Mouse (Mus musculus): ENCODE data around the gene Alg11. TPM values are rescaled to one million over a fixed set of nuclear protein-coding genes. Genes with fewer than 3 reads are reported as not detected.

Alg11 gene
- polyA plus RNA-seq, 1 experiment from 2014 or later: 13.7 TPM

GRCm38 (mm10) chr8:22061126-22061525 lies 605 bp downstream of the Alg11 start:
- ATAC-seq (no peak), DNase-seq (ENCODE audit: low read depth, low spot score) (no peak)
- H3K27me3 ChIP-seq: peaks cover 33% of the 10 kb centered on the region
- CTCF ChIA-PET: interaction anchor here (1.4 to 1.6 kb wide), 2 partner anchors 11 to 105 kb away, joined by 3 to 4 read pairs; partner anchors contain the start of gene Nek3
- in situ Hi-C loops (cut with MboI; ENCODE audit: low pct_unique_long_range_greater_than_20kb): loop anchor here (5.0 kb wide), 1 partner anchor 111 kb away; no protein-coding TSS in a partner anchor
- POLR2A ChIA-PET: no interaction called here
- no peak for TF ChIP-seq CTCF (IDR thresholded peaks at IDR 0.05)

GRCm38 (mm10) chr8:22079313-22080007 lies 18.9 kb downstream of the Alg11 start:
- CTCF ChIA-PET: interaction anchor here (1.3 kb wide), 1 partner anchor 10 kb away, joined by 3 read pairs; no protein-coding TSS in a partner anchor
- DNase-seq (ENCODE audit: low read depth, low spot score) (no peak), ATAC-seq (no peak)
- H3K27me3 ChIP-seq: no peaks in the 10 kb centered on the region
- in situ Hi-C loops (cut with MboI; ENCODE audit: low pct_unique_long_range_greater_than_20kb): no loop called here
- TF ChIP-seq CTCF (IDR thresholded peaks at IDR 0.05): no peak
- POLR2A ChIA-PET: no interaction called here

GRCm38 (mm10) chr8:22089226-22089625 lies 28.7 kb downstream of the Alg11 start:
- ChIA-PET POLR2A (no interaction called here), CTCF (interaction anchor here (1.4 to 1.7 kb wide), 2 partner anchors 12 to 31 kb away, joined by 3 read pairs; no protein-coding TSS in a partner anchor)
- in situ Hi-C loops (cut with MboI; ENCODE audit: low pct_unique_long_range_greater_than_20kb): no loop called here
- ATAC-seq: no peak
- no peaks in the 10 kb centered on the region for H3K27me3 ChIP-seq
- no peak for TF ChIP-seq CTCF (IDR thresholded peaks at IDR 0.05)
- no peak for DNase-seq (ENCODE audit: low read depth, low spot score)

- in situ Hi-C loops (cut with MboI; ENCODE audit: low pct_unique_long_range_greater_than_20kb): no loop called here
- no peaks in the 10 kb centered on the region for H3K27me3 ChIP-seq
- POLR2A ChIA-PET: no interaction called here
- no peak for DNase-seq (ENCODE audit: low read depth, low spot score)
- CTCF ChIA-PET: interaction anchor here (1.6 kb wide), 1 partner anchor 19 kb away, joined by 5 read pairs; no protein-coding TSS in a partner anchor
- ATAC-seq: no peak
- TF ChIP-seq CTCF (IDR thresholded peaks at IDR 0.05): peak; percentile 47
These were observed 31.0 kb downstream of the Alg11 start for GRCm38 (mm10) chr8:22091568-22091967.

GRCm38 (mm10) chr8:22107020-22107419 lies 46.5 kb downstream of the Alg11 start:
- ChIA-PET CTCF (interaction anchor here (2.0 kb wide), 1 partner anchor 10 kb away, joined by 6 read pairs; no protein-coding TSS in a partner anchor), POLR2A (interaction anchor here (0.6 kb wide), 1 partner anchor 1109 kb away, joined by 3 read pairs; no protein-coding TSS in a partner anchor)
- DNase-seq (ENCODE audit: low read depth, low spot score): no peak
- H3K27me3 ChIP-seq: no peaks in the 10 kb centered on the region
- no peak for ATAC-seq
- in situ Hi-C loops (cut with MboI; ENCODE audit: low pct_unique_long_range_greater_than_20kb): no loop called here
- TF ChIP-seq CTCF (IDR thresholded peaks at IDR 0.05): no peak

Other genes starting within 250 kb of the Alg11 start
- gene Defb50, start 237.2 kb upstream of the Alg11 start, polyA plus RNA-seq (2021): not detected
- not detected for gene Defb2, start 220.8 kb upstream of the Alg11 start, polyA plus RNA-seq (2021)
- gene Defb10, start 201.8 kb upstream of the Alg11 start, polyA plus RNA-seq (2021): not detected
- not detected for gene Defb9, start 175.3 kb upstream of the Alg11 start, polyA plus RNA-seq (2021)
- gene Defb11, start 154.3 kb upstream of the Alg11 start, polyA plus RNA-seq (2021): not detected
- gene Defb15, start 128.0 kb upstream of the Alg11 start, polyA plus RNA-seq (2021): not detected
- not detected for gene Defb35, start 122.4 kb upstream of the Alg11 start, polyA plus RNA-seq (2021)
- not detected for gene Defb13, start 114.0 kb upstream of the Alg11 start, polyA plus RNA-seq (2021)
- not detected for gene Fam90a1a, start 102.0 kb upstream of the Alg11 start, polyA plus RNA-seq (2021)
- not detected for gene Ccdc70, start 90.9 kb upstream of the Alg11 start, polyA plus RNA-seq (2021)
- 0.32 TPM for gene Atp7b, start 416 bp upstream of the Alg11 start, polyA plus RNA-seq (2021)
- gene Nek5, start 64.3 kb downstream of the Alg11 start, polyA plus RNA-seq (2021): 3.4 TPM
- 7.3 TPM for gene Nek3, start 105.7 kb downstream of the Alg11 start, polyA plus RNA-seq (2021)
- gene Ckap2, start 125.1 kb downstream of the Alg11 start, polyA plus RNA-seq (2021): 30.9 TPM
- gene Vps36, start 132.1 kb downstream of the Alg11 start, polyA plus RNA-seq (2021): 29.6 TPM
- 0.36 TPM for gene Thsd1, start 166.6 kb downstream of the Alg11 start, polyA plus RNA-seq (2021)
- not detected for gene Tpte, start 222.7 kb downstream of the Alg11 start, polyA plus RNA-seq (2021)

All from Patski (cell line).